ENCODE assay signal across 12 mouse cellular contexts in genomic region chr3:51998511-51999399, GRCm38 (mm10).
DNase-seq lines count a peak whose midpoint lies in the region; ATAC-seq and TF ChIP-seq lines count a peak whose summit lies in the region.
"Had no signal": no experiment of that assay in that cellular context is flagged by ENCODE, and none has a peak within 500 bp of the region (broad histone marks: within the 10 kb centered on the region; RNA-seq: fewer than 3 reads in every experiment).

No protein-coding gene starts in this region.

- TF ChIP-seq CTCF in liver, postnatal 0 days (IDR thresholded peaks at IDR 0.05; ENCODE audit: low read depth) = no peak
- TF ChIP-seq CTCF in stomach, postnatal 0 days (IDR thresholded peaks at IDR 0.05; ENCODE audit: low read depth) = no peak

- 75% methylated on average over 21 of the region's 21 CpGs for WGBS in forebrain, embryonic 13.5 days
- 85% methylated on average over 21 of the region's 21 CpGs for whole genome bisulfite sequencing in forebrain, embryonic 11.5 days
- 75% methylated on average over 21 of the region's 21 CpGs for WGBS in neural tube, embryonic 12.5 days
- WGBS in liver, postnatal 0 days (ENCODE audit: insufficient replicate concordance) = 52% methylated on average over 21 of the region's 21 CpGs
- 50% methylated on average over 21 of the region's 21 CpGs for WGBS in stomach, postnatal 0 days

- no peaks in the 10 kb centered on the region for H3K27me3 ChIP-seq in forebrain, embryonic 13.5 days
- no peaks in the 10 kb centered on the region for H3K27me3 ChIP-seq in forebrain, embryonic 11.5 days (ENCODE audit: control insufficient read depth, insufficient read depth, low read length)
- no peaks in the 10 kb centered on the region for H3K27me3 ChIP-seq in neural tube, embryonic 12.5 days (replicated peaks)
- no peaks in the 10 kb centered on the region for H3K27me3 ChIP-seq in liver, postnatal 0 days (ENCODE audit: insufficient read depth, low read length)
- no peaks in the 10 kb centered on the region for H3K27me3 ChIP-seq in stomach, postnatal 0 days (ENCODE audit: control insufficient read depth, insufficient read depth, low read length)
- H3K27me3 ChIP-seq: Patski had no signal

- H3K36me3 ChIP-seq in forebrain, embryonic 13.5 days (ENCODE audit: poor library complexity, severe bottlenecking) = no peaks in the 10 kb centered on the region
- H3K36me3 ChIP-seq in forebrain, embryonic 11.5 days (ENCODE audit: control insufficient read depth, insufficient read depth, low read length) = no peaks in the 10 kb centered on the region
- no peaks in the 10 kb centered on the region for H3K36me3 ChIP-seq in neural tube, embryonic 12.5 days
- no peaks in the 10 kb centered on the region for H3K36me3 ChIP-seq in liver, postnatal 0 days (replicated peaks; ENCODE audit: insufficient read depth, low read length)
- H3K36me3 ChIP-seq in stomach, postnatal 0 days (ENCODE audit: control insufficient read depth, insufficient read depth, low read length) = no peaks in the 10 kb centered on the region
- H3K36me3 ChIP-seq: limb, embryonic 10.5 days had no signal

- ATAC-seq in forebrain, embryonic 13.5 days = no peak
- ATAC-seq in forebrain, embryonic 11.5 days (replicated peaks; ENCODE audit: low FRiP score) = no peak
- no peak for ATAC-seq in neural tube, embryonic 12.5 days (ENCODE audit: low FRiP score, low read depth)
- ATAC-seq in liver, postnatal 0 days = peak; percentile 53
- peak; percentile 86 for ATAC-seq in stomach, postnatal 0 days (ENCODE audit: low FRiP score, low TSS enrichment)
- ATAC-seq: Patski had no signal

- peak overlapping the region; percentile 43; the same call in 1 of the 2 replicates for H3K9ac ChIP-seq in forebrain, embryonic 13.5 days
- H3K9ac ChIP-seq in forebrain, embryonic 11.5 days (ENCODE audit: low read length) = no peak overlapping the region
- peak overlapping the region; percentile 40; the same call in 1 of the 2 replicates for H3K9ac ChIP-seq in neural tube, embryonic 12.5 days
- H3K9ac ChIP-seq in liver, postnatal 0 days (replicated peaks) = no peak overlapping the region
- no peak overlapping the region for H3K9ac ChIP-seq in stomach, postnatal 0 days (ENCODE audit: low read length)
- H3K9ac ChIP-seq: hindbrain, embryonic 14.5 days had no signal

- H3K4me3 ChIP-seq in forebrain, embryonic 13.5 days = no peak overlapping the region
- H3K4me3 ChIP-seq in forebrain, embryonic 11.5 days (ENCODE audit: low read depth, low read length) = no peak overlapping the region
- no peak overlapping the region for H3K4me3 ChIP-seq in neural tube, embryonic 12.5 days
- H3K4me3 ChIP-seq in liver, postnatal 0 days (ENCODE audit: low read depth, low read length) = no peak overlapping the region
- H3K4me3 ChIP-seq in stomach, postnatal 0 days (ENCODE audit: low read depth, low read length) = no peak overlapping the region
- H3K4me3 ChIP-seq: limb, embryonic 10.5 days had no signal

- no peak for DNase-seq in forebrain, embryonic 11.5 days (ENCODE audit: low spot score)
- no peak for DNase-seq in neural tube, embryonic 10.5 days (ENCODE audit: extremely low spot score, low spot score)
- no peak for DNase-seq in liver, postnatal 0 days
- peak; percentile 50 for DNase-seq in stomach, postnatal 0 days (ENCODE audit: low spot score)
- DNase-seq in urinary bladder, postnatal 14 days (ENCODE audit: low spot score) = no peak
- DNase-seq in layer of hippocampus, adult 18-20 months (ENCODE audit: low spot score in 2 of 2) = no peak
- DNase-seq: kidney, postnatal 4 days had no signal

- no peak overlapping the region for H3K4me2 ChIP-seq in forebrain, embryonic 13.5 days
- H3K4me2 ChIP-seq in forebrain, embryonic 11.5 days (ENCODE audit: low read depth, low read length, severe bottlenecking) = no peak overlapping the region
- no peak overlapping the region for H3K4me2 ChIP-seq in neural tube, embryonic 12.5 days (replicated peaks)
- H3K4me2 ChIP-seq in liver, postnatal 0 days (ENCODE audit: low read depth, low read length) = peak overlapping the region; percentile 30; the same call in 1 of the 2 replicates
- H3K4me2 ChIP-seq in stomach, postnatal 0 days (replicated peaks; ENCODE audit: low read depth) = no peak overlapping the region
- H3K4me2 ChIP-seq: hindbrain, embryonic 14.5 days had no signal

- no peaks in the 10 kb centered on the region for H3K9me3 ChIP-seq in forebrain, embryonic 13.5 days (replicated peaks)
- H3K9me3 ChIP-seq in forebrain, embryonic 11.5 days (ENCODE audit: control insufficient read depth, low read length) = no peaks in the 10 kb centered on the region
- H3K9me3 ChIP-seq in neural tube, embryonic 12.5 days = no peaks in the 10 kb centered on the region
- no peaks in the 10 kb centered on the region for H3K9me3 ChIP-seq in liver, postnatal 0 days (ENCODE audit: low read length)
- no peaks in the 10 kb centered on the region for H3K9me3 ChIP-seq in stomach, postnatal 0 days (ENCODE audit: control insufficient read depth, low read length)
- H3K9me3 ChIP-seq: limb, embryonic 10.5 days had no signal

- H3K27ac ChIP-seq in forebrain, embryonic 13.5 days = 0 out of 2 replicates have a peak overlapping the region, but pooled peaks have one; percentile 1
- H3K27ac ChIP-seq in forebrain, embryonic 11.5 days (ENCODE audit: low read depth, low read length) = no peak overlapping the region
- H3K27ac ChIP-seq in neural tube, embryonic 12.5 days = no peak overlapping the region
- no peak overlapping the region for H3K27ac ChIP-seq in liver, postnatal 0 days (ENCODE audit: low read depth)
- H3K27ac ChIP-seq in stomach, postnatal 0 days (replicated peaks) = peak overlapping the region; percentile 78
- H3K27ac ChIP-seq: hindbrain, embryonic 14.5 days; limb, embryonic 10.5 days had no signal

- peaks cover 21% of the 10 kb centered on the region for H3K4me1 ChIP-seq in forebrain, embryonic 13.5 days
- no peaks in the 10 kb centered on the region for H3K4me1 ChIP-seq in forebrain, embryonic 11.5 days (replicated peaks; ENCODE audit: control insufficient read depth, insufficient read depth, low read length)
- peaks cover 28% of the 10 kb centered on the region for H3K4me1 ChIP-seq in neural tube, embryonic 12.5 days
- H3K4me1 ChIP-seq in liver, postnatal 0 days (ENCODE audit: insufficient read depth) = peaks cover 20% of the 10 kb centered on the region
- H3K4me1 ChIP-seq in stomach, postnatal 0 days (replicated peaks; ENCODE audit: control insufficient read depth, insufficient read depth) = no peaks in the 10 kb centered on the region

- TF ChIP-seq EP300 in liver, postnatal 0 days (IDR thresholded peaks at IDR 0.05; ENCODE audit: low read depth) = peak; percentile 85
- TF ChIP-seq EP300 in stomach, postnatal 0 days (optimal IDR thresholded peaks at IDR 0.05) = no peak

Comparison
In these comparisons a context has a peak if more than half of its experiments do, and no peak if none do; other contexts are left out.
1. H3K27ac ChIP-seq: peak in forebrain, embryonic 13.5 days (single experiment) and stomach, postnatal 0 days (single experiment); none in forebrain, embryonic 11.5 days (single experiment), neural tube, embryonic 12.5 days (single experiment) and liver, postnatal 0 days (single experiment).
2. H3K9ac ChIP-seq: peak in forebrain, embryonic 13.5 days (single experiment) and neural tube, embryonic 12.5 days (single experiment); none in forebrain, embryonic 11.5 days (single experiment), liver, postnatal 0 days (single experiment) and stomach, postnatal 0 days (single experiment).
3. ATAC-seq: peak in liver, postnatal 0 days (single experiment) and stomach, postnatal 0 days (single experiment); none in forebrain, embryonic 13.5 days (single experiment), forebrain, embryonic 11.5 days (single experiment) and neural tube, embryonic 12.5 days (single experiment).